Mouse (Mus musculus) frontal cortex, postnatal 36 days (tissue): Measurements from ENCODE around the gene Rerg.

ENCODE experiments used
- DNase-seq, 2 experiments: peaks; one replicate each; pipeline ENCODE4 v3.0.0; 2022; ENCODE audit warnings: low spot score in 2 of 2

Gene Rerg

DNA sequence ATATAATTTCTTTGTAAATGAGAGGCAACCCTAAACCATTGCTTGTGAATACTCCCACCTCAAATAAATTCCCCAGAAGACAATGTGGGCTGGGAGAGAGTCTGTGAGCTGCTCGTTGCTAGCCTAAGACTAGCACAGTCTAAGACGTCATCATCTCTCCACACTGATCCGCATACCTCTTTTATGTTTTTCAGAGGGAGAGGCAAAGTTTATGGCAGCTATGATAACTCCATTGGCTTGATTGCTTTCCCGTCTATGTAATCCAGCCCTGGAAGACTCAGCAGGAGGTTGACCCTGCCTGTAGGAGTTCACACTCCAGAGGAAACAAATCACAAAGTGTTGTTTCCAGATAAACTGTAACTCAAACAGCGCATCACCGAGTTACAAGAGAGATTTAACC lies 38.9 kb downstream of the Rerg start:
- no peak for DNase-seq

DNA sequence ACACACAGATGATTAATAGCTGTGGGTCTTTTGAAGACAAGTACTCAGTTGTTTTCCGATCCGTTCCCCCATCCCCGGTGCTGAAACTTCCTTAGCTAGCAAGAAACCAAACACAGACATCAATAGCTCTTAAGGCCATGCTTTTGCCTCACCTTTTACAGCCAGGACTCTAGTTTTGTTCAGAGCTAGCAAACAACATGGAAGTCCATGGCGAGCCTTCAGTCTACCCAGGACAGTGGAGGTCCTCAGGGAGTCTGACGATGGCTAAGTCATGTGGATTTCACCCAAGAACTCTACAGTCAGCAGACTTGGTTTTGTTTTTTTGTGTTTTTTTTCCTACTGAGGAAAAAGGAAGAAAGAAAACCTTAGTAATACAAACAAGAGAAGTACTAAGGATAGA lies 43.4 kb downstream of the Rerg start:
- DNase-seq = no peak

DNA sequence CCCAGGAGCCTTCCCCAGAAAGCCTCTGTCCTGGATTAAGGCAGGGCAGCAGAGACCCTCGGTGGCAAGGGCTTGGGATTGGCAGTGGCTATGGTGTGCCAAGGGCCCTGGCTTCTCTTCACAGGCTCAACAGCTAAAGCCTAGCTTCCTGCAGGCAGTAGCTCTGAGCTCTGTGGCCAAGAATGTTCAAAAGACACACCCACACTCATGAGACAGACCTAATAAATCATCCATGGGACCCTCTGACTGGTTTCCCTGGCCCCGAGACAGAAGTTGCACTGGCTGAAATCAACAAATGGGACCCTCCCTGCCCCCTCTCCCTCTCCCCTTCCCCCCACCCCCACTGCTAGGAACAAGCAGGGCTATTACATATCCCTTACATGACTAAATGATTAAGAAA lies 44.1 kb downstream of the Rerg start:
- no peak for DNase-seq

DNA sequence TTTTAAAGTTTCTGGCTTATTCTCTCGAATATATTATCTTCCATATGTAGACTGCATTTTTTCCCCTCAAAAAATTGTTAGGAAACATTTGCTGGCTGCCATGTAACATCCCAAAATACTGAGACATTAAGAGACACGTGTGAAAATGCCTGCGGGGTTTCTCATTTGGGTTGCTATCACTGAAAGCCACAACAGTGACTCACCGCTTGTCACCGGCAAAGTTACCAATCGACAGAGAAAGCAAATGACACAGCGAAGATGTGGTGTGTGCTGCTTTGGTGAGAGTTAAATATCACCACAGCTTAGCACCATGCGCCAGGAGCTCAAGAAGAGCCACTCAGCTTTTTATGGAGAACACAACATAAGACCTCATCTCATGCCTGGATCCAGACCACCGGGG lies 44.9 kb downstream of the Rerg start:
- DNase-seq = peak; percentile 28 to 39

DNA sequence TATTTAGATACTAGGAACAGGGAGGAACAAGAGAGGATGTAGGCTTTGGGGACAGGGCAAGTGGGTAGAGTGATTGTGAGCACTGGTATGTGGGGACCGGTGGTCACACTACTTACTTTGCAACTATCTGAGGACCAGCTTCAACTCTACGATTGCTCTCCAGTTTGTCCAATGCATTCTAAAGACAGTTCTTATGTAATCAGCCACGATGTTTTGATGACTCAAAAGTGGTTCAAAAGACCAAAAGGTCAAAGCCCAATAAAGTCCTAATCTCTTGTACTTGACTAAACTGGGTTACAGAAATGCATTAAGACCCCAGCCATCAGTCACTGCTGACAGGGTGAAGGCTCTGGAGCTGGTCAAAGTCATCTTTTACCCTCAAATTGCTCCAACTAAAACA lies 45.3 kb downstream of the Rerg start:
- no peak for DNase-seq

DNA sequence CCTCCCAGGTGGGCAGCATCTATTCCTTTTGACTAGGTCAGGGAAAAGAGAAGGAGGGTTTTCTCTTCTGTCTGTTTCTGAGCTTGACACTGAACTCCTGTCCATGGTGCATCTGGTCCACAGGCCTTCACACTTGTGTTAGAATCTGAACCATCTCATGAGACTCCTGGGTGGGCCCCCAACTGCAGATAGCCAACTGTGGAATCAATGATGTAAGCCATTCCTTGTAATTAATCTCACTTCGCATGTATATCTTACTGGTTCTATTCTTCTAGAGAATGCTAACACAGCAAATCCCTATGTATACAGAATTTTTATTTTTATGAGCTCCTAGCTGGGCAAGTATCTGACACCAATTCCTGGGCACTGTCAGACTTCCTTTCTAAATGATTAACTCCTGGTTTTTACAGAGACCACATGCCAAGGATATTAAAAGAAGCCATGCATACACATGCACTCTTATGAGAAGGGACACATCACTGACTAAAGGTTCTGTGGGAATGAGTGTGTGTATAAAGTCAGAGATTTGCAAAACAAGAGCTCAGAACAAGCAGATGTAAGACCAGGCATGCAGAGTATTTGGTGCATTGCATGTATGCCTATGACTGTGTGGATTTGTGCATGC lies 53.3 kb downstream of the Rerg start:
- no peak for DNase-seq

DNA sequence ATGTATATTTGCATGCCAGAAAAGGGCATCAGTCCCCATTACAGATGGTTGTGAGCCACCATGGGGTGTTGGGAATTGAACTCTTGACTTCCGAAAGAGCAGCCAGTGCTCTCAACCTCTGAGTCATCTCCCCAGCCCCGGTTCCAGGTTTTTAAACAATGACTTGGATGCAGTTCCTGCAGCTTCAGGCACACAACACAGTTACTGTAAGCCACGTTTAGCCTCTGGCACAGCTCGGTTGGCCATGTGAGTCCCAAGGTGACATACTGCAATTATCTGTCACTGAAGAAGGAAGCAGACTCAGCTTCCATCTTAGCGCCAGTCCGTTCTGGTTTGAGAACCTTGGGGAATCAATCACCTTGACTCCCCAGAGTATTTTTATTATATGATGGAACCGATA lies 55.4 kb downstream of the Rerg start:
- no peak for DNase-seq

DNA sequence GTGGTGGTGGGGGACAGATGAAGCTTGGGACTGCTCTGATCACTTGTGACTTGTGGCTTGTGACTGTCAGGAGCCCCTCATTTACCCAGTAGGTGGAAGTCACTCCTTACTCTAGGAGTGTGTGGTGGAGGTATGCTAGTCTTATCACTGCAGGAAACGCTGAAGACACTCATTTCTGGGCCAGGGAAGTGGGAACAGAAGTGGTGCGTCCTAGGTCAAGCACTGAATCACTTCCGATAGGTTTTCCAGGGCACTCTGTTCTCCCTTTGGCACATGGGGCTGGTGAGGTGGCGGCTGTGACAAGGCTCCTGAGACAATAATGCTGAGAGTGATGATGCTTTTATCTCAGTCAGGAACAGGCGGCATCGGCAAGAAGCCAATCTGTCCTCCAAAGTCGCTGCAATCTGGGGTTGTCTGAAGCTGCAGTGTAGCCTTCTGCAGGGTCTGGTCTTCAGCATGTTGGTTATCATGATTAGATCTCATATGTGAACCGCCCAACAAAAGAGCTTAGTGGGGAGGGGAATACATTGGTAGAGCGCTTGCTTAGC lies 59.0 kb downstream of the Rerg start:
- DNase-seq = no peak

DNA sequence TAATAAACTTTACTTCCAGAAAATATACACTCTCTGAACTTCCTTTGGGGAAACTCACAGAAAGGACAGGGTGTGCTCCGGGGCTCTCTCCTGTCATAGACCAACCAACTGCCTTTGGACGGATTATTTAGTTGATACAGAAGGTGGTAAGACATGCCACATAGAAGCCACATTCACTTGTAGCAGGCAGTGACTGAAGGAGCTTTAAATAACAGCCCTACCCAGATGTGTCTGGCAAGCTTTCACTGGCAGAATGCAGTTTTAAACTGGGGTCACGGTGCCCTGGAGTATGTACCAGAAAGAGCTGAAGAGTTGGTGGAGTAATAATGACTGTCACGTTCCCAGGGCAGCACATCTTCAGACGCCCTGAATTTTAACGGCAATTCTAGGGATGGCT lies 59.5 kb downstream of the Rerg start:
- DNase-seq = no peak

DNA sequence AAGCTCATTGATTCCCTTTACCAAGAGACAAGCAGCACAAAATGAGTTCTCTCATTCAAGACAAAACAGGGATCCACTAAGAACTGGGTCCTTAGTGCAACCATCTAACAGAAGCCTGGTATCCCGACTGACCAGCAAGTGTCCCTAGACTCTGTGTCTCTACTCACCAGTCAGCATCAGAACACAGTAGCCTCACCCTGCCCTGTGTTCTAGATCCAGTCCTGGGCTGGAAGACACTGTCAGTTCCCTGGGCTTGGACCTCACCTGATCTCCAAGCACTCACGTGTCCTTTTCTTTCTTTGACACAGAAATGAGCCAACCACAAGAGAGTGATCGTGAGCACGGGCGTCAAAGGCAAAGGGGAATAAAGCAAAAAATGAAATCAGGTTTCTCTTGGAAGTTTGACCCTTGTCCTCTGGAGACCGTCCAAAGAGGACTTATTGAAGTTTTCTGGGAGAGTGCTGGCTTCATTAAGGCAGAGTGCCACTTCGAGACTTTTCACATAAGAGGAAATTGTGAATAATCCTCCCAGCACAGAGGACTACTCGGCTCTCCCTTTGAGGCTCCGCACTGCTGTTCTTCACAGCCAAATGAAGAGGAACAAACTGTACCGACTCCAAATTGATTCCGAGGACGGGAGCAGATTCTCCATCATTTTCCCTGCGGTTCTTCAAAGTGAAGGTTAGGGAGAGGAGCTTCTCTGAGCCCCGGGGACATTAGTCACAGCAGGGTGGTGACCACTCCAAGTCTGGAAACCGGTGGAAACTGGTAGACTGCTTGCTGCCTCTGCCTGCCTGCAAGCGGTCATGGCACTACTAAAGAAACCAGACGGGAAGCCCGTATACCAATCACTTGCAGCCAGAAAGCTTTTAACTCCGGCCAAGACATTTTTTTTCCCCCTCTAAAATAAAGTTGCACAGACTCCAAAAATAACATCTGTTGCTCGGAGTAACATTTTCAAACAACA lies 60.2 kb downstream of the Rerg start:
- peak in 1 of 2 experiments; percentile 11 for DNase-seq

DNA sequence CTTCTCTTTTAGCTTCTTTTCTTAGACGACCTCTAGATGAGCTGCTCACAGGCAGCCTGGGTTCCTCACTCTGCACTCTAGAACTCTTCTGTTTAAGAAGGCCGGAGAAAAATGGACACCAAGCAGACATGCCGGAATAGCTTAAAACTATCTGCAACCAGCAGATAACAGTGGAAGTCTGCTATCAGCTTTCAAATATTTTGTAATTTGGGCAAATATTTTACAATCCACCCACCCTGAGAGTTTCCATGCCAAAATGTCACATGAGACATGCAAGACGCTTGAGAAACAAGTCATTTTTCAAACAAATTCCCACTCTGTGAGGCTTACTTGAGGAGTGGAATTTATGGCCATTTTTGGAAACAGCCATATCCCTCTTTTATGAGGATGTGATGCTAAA lies 65.0 kb downstream of the Rerg start:
- no peak for DNase-seq

DNA sequence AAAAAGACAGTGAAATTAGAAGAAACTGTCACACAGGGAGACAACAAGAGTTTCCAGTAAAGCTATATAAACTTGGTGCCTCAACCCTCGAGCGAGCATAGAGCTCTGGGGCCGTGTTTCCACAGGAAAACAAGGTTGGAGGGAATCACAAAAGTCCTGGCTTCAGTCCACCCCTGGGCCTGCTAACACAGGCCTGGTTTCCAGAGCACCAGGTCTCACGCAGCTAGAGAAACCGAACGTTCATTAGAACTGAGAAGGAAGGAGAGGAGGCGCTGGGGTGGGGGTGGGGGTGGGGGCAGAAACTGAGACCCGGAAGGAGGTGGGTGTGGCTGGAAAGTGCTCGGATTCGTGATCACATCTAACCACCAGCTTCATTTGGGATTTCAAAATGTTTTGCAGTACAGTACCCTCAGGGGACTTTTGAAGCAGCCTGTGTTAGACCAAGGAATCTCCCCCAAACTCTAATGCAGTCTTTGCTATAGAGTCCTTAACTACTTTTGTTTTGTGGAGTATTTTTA lies 67.6 kb downstream of the Rerg start:
- no peak for DNase-seq

DNA sequence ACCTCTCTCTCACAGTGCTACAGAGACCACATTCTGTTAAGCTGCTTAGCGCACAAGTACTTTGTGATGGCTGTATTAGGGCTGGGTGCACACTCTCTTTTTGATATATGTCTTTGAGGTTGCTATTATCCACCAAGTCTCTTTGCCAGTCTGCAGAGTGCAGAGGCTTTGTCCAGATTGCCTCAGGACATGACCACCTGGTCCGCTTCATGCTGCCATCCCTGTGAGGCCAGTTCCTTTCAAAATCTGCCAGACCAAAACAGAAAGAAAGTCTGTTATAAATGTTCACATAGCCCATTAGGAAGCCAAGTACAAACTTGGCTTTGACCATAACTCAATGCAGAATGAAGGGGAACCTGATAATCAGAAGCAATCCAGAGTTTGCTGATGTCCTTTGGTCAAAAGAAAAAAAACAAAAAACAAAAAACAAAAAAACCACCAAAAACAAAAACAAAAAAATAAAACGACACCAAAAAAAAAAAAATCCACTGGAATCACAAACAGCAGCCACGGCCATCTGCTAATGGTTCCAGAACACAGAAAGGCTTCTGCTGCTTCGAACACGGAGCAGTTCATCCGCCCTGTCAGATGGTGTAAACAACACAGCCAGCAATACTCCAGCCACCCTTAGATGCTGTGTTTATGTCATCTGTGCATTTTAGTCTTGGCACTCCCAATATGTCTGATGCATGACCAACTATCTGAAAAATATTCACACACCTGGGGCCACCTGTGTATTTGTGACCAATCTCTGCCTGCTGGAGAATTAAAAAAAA lies 68.2 kb downstream of the Rerg start:
- no peak for DNase-seq

DNA sequence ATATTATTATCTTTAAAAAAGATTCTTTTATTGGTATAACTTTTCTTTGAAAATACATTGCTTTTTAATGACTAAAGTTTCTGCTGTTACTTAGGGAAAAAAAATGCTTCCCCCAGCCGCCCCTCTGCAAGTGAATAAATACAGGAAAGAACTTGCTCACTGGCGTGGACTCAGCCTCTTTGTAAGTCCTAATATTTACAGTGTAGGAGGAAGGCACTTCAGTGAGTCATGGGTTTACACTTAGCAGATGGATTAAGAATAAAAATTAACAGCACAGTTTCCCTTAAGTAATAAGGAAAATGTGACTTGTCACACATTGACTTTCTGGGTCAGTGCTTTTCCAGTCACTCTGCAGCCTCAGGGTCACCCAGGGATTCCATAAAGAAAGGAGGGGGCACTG lies 70.0 kb downstream of the Rerg start:
- no peak for DNase-seq

DNA sequence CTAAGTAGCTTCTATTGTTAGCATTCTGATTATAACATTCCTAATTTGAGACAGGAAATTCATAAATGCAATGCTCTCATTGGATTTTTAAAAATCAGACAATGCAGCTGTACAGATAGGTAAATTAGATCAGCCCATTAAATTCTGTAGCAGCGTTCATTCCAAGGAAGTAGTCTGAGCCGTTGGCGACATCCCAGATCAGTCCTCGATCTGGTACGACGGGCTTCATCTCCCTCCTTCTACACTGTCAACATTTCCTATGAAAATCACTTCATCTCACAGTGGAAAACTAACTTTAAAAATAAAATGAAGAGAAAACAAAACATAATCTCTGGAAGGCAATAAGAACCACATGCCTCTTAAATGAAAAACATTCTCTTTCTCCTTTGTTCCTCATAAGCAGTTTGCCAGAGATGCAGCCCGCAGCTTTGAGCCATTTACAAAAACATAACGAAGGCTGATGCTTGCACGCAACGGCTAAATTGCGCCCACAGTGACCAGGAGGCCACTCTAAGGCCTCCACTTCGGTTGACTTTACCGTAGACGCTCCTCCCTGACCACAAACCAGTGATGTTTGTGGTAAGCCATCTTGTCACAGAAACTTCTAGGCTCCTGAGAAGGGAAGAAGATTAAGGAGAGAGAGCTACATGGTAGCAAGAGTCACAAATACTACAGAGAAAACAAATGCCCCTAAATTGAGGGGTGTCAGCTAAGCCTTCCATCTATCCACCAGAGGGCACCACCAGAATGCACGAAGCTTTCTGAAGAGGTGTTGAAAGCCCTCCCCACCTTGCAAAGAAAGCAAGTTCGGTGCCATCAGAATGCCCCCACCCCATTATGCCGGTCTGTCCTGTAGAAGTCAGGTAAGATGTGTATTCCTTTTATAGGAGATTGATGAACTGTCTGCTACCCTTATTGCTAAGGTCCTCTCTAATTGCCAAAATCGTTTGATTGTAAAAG lies 71.8 kb downstream of the Rerg start:
- DNase-seq = peak; percentile 30 to 31

DNA sequence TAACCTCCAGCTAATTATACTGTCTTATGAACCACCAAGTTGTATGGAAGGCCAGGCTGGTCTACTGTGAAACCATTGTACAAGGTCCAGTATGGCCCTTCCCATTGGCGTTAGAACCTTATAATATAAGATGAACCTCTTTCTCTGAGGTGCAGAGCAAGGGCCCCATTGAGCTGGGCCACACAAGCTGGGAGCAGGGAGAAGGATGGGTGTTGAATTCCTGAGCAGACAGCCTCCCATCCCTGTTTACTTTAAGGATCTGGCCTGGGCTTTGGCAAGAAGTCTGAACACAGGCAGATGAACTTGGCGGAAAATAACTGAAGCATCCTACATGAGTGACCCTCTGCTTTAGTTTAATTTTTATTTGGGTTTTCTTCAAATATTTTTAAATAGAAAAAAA lies 75.8 kb downstream of the Rerg start:
- DNase-seq = no peak

DNA sequence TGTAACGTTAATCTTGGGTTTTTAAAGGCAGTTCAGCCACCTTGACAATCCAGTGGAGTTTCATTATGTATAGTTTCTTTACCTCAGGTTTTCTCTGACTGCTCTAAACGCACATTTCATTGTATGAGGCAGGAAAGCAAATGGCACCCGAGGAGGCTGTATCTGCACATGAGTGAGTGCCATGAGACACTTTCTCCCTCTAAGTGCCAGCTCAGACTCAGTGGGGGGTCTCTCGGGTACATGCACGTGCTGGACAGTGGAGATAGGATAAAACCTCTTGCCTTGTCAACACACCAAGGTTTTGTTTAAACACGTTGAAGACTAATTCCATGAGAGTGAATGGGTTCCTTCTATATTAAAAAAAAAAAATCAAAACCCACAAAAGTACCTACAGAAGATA lies 81.8 kb downstream of the Rerg start:
- no peak for DNase-seq

DNA sequence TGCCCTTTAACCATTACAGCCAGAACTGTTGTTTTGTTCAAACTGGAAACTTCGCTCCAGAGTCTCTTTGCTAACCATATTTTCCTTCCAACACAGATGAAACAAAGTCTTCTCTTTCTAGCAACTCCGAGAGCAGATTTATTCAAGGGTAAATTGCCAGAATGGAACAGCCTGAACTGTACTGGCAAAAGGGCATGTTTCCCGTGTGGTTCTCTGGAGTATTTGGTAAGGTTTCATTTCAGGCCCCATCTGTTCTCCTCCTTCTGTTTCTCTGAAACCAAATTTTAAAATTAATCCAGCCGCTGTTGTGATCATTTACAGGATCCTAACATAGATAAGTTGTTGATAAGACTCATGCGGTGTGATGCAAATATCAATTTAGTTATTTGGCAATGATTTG lies 82.3 kb downstream of the Rerg start:
- DNase-seq = no peak

DNA sequence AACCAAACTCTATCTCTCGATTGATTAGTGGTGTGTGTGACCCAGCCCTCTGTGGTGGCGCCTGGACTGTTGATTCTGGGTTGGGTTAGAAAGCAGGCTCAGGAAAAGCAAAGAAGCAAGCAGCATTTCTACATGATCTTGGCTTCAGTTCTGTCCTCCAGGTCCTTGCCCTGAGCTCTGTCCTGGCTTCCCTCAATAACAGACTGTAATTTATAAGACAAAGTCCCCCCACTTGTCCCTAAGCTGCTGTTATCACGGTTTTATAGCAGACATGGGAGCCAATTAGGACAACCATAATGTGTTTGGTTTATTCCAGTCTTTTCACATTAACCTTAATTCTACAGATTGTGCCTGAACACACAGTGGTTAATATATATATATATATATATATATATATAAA lies 82.8 kb downstream of the Rerg start:
- no peak for DNase-seq

DNA sequence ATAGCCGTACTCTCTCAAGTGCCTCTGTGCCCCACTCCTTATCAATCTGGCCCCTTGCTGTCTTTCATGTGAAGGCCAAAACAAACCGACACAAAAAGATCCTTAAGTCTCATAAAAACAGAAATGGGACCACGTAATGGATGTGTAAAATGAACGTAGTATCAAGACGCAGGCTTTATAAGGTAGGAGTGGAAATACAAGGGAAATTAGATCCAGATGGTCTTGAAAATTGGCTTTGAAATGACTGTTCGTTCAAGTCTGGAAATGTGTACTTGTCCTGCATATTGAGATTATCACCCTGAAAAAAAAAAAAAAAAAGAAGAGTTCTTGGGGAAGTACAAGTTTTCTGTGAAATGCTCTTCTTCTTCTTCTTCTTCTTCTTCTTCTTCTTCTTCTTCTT lies 90.6 kb downstream of the Rerg start:
- DNase-seq = no peak

DNA sequence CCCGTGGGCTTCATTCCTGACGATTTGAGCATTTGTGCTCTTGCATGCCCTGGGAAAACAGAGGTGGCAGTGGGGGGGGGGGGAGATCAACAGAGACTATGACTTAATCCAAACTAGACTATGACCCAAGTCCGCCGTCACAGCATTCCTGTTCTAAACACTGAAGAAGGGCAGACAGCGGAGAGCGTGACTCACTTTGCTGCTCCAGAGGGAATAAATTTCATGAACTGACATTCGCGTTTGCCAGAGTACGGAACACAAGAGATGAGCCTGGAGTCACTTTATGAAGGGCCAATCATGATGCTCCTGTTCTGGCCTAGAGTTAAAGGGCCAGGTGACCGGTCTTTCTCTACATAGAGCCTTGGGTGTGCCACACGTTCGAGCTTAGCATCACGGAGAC lies 93.6 kb downstream of the Rerg start:
- DNase-seq = no peak
